Mouse (Mus musculus) MEL (cell line): Measurements from ENCODE around the gene Lrrn1.

Experiments
- BHLHE40 ChIP-seq: IDR thresholded peaks from 2 replicates; pipeline ENCODE4 v1.6.1; 2012; ENCODE audit warnings: low read depth, mild to moderate bottlenecking, inconsistent platforms, low read length, improper control_type of control experiment, borderline replicate concordance
- CHD1 ChIP-seq: IDR thresholded peaks from 2 replicates; pipeline ENCODE4 v1.6.1; 2012; ENCODE audit warnings: low read depth, mild to moderate bottlenecking, inconsistent platforms, low read length, improper control_type of control experiment
- CTCF ChIP-seq, 3 experiments: IDR thresholded peaks in 2 of 3; conservative IDR thresholded peaks in 1 of 3; 2 replicates each; pipeline ENCODE4 v1.5.1; 2011 to 2012; ENCODE audit warnings: low read length in 3 of 3, low read depth in 2 of 3, mild to moderate bottlenecking in 2 of 3, improper control_type of control experiment in 1 of 3, inconsistent platforms in 1 of 3, mixed read lengths in 1 of 3, moderate library complexity in 1 of 3; ENCODE audit not compliant: control insufficient read depth in 1 of 3, insufficient read depth in 1 of 3, poor library complexity in 1 of 3, severe bottlenecking in 1 of 3
- EP300 ChIP-seq, 2 experiments: IDR thresholded peaks; 2 replicates each; pipeline ENCODE4 v1.6.1; 2011; ENCODE audit warnings: improper control_type of control experiment in 2 of 2, low read length in 2 of 2, low read depth in 1 of 2, mild to moderate bottlenecking in 1 of 2
- ETS1 ChIP-seq: IDR thresholded peaks from 2 replicates; pipeline ENCODE4 v1.6.1; 2012; ENCODE audit warnings: low read depth, mild to moderate bottlenecking, inconsistent platforms, low read length, improper control_type of control experiment, moderate library complexity
- NRF1 ChIP-seq: IDR thresholded peaks from 2 replicates; pipeline ENCODE4 v1.6.1; 2014; ENCODE audit warnings: low read depth, mild to moderate bottlenecking, inconsistent platforms, low read length, improper control_type of control experiment, moderate library complexity; ENCODE audit not compliant: poor library complexity, insufficient read depth, severe bottlenecking
- POLR2A ChIP-seq, 2 experiments: IDR thresholded peaks; 2 replicates each; pipeline ENCODE4 v1.6.1; 2011 to 2012; ENCODE audit warnings: low read length in 2 of 2, mild to moderate bottlenecking in 2 of 2, control low read depth in 1 of 2, improper control_type of control experiment in 1 of 2, low read depth in 1 of 2, moderate library complexity in 1 of 2; ENCODE audit not compliant: control insufficient read depth in 1 of 2, insufficient read depth in 1 of 2, poor library complexity in 1 of 2
- RCOR1 ChIP-seq: IDR thresholded peaks from 2 replicates; pipeline ENCODE4 v1.6.1; 2012; ENCODE audit warnings: low read depth, mild to moderate bottlenecking, inconsistent platforms, low read length, improper control_type of control experiment
- USF2 ChIP-seq, 2 experiments: IDR thresholded peaks; 2 replicates each; pipeline ENCODE4 v1.6.1; 2011 to 2012; ENCODE audit warnings: improper control_type of control experiment in 2 of 2, low read length in 2 of 2, borderline replicate concordance in 1 of 2, inconsistent platforms in 1 of 2, low read depth in 1 of 2, mild to moderate bottlenecking in 1 of 2; ENCODE audit not compliant: insufficient read depth in 1 of 2
- ZMIZ1 ChIP-seq: IDR thresholded peaks from 2 replicates; pipeline ENCODE4 v1.6.1; 2012; ENCODE audit warnings: low read depth, mild to moderate bottlenecking, inconsistent platforms, low read length, improper control_type of control experiment, moderate library complexity
- ZNF384 ChIP-seq: IDR thresholded peaks from 2 replicates; pipeline ENCODE4 v1.6.1; 2012; ENCODE audit warnings: low read depth, mild to moderate bottlenecking, inconsistent platforms, low read length, improper control_type of control experiment

- no peak for TF ChIP-seq CTCF (IDR thresholded peaks at IDR 0.05 in 2 of 3, conservative IDR thresholded peaks at IDR 0.05 in 1 of 3; ENCODE audit: control insufficient read depth in 1 of 3, insufficient read depth in 1 of 3, low read depth in 2 of 3, low read length in 3 of 3, poor library complexity in 1 of 3, severe bottlenecking in 1 of 3)
- no peak for TF ChIP-seq RCOR1
- TF ChIP-seq ZMIZ1 = no peak
- no peak for TF ChIP-seq ZNF384
- TF ChIP-seq BHLHE40 = no peak
- no peak for TF ChIP-seq EP300 (IDR thresholded peaks at IDR 0.05; ENCODE audit: low read depth in 1 of 2, low read length in 2 of 2)
- TF ChIP-seq POLR2A (IDR thresholded peaks at IDR 0.05; ENCODE audit: control insufficient read depth in 1 of 2, insufficient read depth in 1 of 2, low read depth in 1 of 2, low read length in 2 of 2, poor library complexity in 1 of 2) = no peak
- TF ChIP-seq NRF1 = no peak
- no peak for TF ChIP-seq USF2 (IDR thresholded peaks at IDR 0.05; ENCODE audit: borderline replicate concordance in 1 of 2, insufficient read depth in 1 of 2, low read depth in 1 of 2, low read length in 2 of 2)
- no peak for TF ChIP-seq CHD1
- TF ChIP-seq ETS1 = no peak
Measured at GRCm38 (mm10) chr6:107536631-107537030, 7.1 kb downstream of the Lrrn1 start.
